Mouse (Mus musculus): Measurements from ENCODE around the gene Slc25a29. TPM values are rescaled to one million over a fixed set of nuclear protein-coding genes. Genes with fewer than 3 reads are reported as not detected.

Slc25a29 gene
- total and polyA plus RNA-seq, 3 experiments, result 1.1 to 2.0 (median 1.5) TPM

DNA sequence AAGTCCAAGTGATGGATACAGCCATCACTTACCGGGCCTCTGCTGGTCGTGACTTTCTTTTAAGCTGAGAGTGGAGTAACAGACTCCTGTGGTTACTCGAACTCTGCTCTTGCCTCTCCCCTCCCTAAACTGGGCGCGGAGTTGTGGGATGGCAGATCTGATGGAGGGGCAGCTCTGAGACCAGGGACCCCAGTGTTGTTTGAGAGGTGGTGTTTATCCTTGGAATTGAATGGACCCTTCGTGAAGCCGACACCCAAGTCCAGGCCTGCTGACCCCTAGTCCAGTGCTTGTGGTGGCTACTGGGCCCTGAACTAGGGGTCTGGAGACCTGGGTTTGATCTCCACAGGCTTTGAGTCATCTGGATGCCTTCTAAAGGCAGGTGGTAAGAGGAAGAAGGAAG is 1.0 kb upstream of the Slc25a29 start:
- Histone ChIP-seq H3K9me3 (replicated peaks; ENCODE audit: low read length) (no peaks in the 10 kb centered on the region), H3K4me1 (ENCODE audit: control insufficient read depth in 1 of 2, insufficient read depth in 2 of 2) (peaks cover 12 to 24% of the 10 kb centered on the region in 2 experiments), H3K4me3 (replicated peaks in 1 of 3; ENCODE audit: low read depth in 2 of 3, low read length in 2 of 3, poor library complexity in 1 of 3) (peak overlapping the region; percentile 66 to 71 (median 68)), H3K27me3 (replicated peaks) (no peaks in the 10 kb centered on the region), H3K4me2 (ENCODE audit: insufficient read depth, low read depth, poor library complexity, severe bottlenecking) (peak overlapping the region; percentile 83), H3K27ac (ENCODE audit: insufficient read depth, low read depth) (no peak overlapping the region), H3K79me2 (replicated peaks; ENCODE audit: control insufficient read depth, extremely low read depth, insufficient read depth, poor library complexity, severe bottlenecking) (peaks cover 6% of the 10 kb centered on the region; the same call in 1 of the 2 replicates), H3K36me3 (replicated peaks in 1 of 2; ENCODE audit: control insufficient read depth in 1 of 2, insufficient read depth in 1 of 2, low read length in 1 of 2) (peaks cover 9 to 51% of the 10 kb centered on the region in 2 experiments), H3K9ac (ENCODE audit: insufficient read depth, low read depth) (peak overlapping the region; percentile 70)
- no peak for DNase-seq (ENCODE audit: extremely low read depth)
- TF ChIP-seq CHD1 (IDR thresholded peaks at IDR 0.05; ENCODE audit: low read depth, low read length), result no peak
- TF ChIP-seq CTCF (conservative IDR thresholded peaks at IDR 0.05 in 1 of 2, IDR thresholded peaks at IDR 0.05 in 1 of 2; ENCODE audit: low read depth in 2 of 2, low read length in 2 of 2), result no peak
- TF ChIP-seq MAFK (IDR thresholded peaks at IDR 0.05; ENCODE audit: insufficient replicate concordance, low read length), result no peak
- no peak for TF ChIP-seq KAT2A (IDR thresholded peaks at IDR 0.05; ENCODE audit: insufficient replicate concordance, low read length)
- TF ChIP-seq MXI1 (IDR thresholded peaks at IDR 0.05; ENCODE audit: low read depth, low read length), result no peak
- no peak for TF ChIP-seq MAZ (IDR thresholded peaks at IDR 0.05; ENCODE audit: low read depth, low read length)
- TF ChIP-seq SIN3A (IDR thresholded peaks at IDR 0.05; ENCODE audit: low read length), result no peak
- no peak for TF ChIP-seq ETS1 (conservative IDR thresholded peaks at IDR 0.05; ENCODE audit: low read depth, low read length)
- TF ChIP-seq ELF1 (IDR thresholded peaks at IDR 0.05; ENCODE audit: low read depth, low read length), result no peak
- TF ChIP-seq NRF1 (IDR thresholded peaks at IDR 0.05; ENCODE audit: low read depth, low read length), result no peak
- TF ChIP-seq SMC3 (IDR thresholded peaks at IDR 0.05; ENCODE audit: low read depth, low read length), result no peak
- TF ChIP-seq USF2 (conservative IDR thresholded peaks at IDR 0.05; ENCODE audit: low read depth, low read length), result no peak
- TF ChIP-seq JUN (IDR thresholded peaks at IDR 0.05; ENCODE audit: insufficient read depth, low read depth, low read length), result no peak
- TF ChIP-seq USF1 (IDR thresholded peaks at IDR 0.05; ENCODE audit: low read depth, low read length), result no peak
- no peak for TF ChIP-seq RCOR1 (conservative IDR thresholded peaks at IDR 0.05; ENCODE audit: low read depth, low read length)
- no peak for TF ChIP-seq POLR2A (IDR thresholded peaks at IDR 0.05; ENCODE audit: low read depth, low read length)
- TF ChIP-seq HCFC1 (IDR thresholded peaks at IDR 0.05; ENCODE audit: low read depth, low read length), result no peak
- dilution Hi-C loops (cut with MboI; ENCODE audit: extremely low pct_ligation_motif_present, extremely low pct_unique_long_range_greater_than_20kb, low sequenced_read_pairs) (no loop called here), in situ Hi-C loops (cut with MboI; ENCODE audit: low pct_ligation_motif_present, low pct_unique_long_range_greater_than_20kb, low sequenced_read_pairs) (no loop called here)

DNA sequence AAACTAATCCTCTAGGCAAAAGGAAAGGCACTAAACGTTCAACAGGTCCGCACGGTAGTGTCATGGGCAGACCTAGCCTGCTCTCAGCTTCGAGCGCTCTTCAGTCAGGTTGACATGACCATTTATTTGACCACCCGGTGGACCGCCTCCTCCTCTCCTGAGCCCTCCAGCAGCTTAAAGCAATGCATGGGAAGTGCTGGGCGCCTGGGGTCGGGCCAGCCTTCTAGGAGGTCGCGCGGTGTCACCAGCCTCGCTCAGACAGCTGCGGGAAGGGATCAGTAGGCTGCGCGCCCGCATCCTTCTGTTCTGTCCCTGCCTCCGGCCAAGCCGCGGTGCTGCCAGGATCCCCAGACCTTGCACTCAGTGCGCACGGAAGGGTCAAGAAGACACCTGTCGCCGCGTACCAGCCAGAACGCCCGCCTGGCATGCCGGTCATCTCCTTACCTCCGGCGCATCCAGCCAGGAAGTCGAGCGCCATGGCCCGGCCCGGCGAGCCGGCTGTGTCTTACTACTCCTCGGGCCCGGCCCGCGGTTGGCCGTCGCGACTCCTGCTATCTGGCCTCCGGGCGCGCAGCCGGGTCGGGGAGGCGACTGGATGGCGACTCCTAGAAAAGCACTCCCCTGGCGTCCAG is 359 bp downstream of the Slc25a29 start:
- H3K9me3 ChIP-seq (replicated peaks; ENCODE audit: low read length), result no peaks in the 10 kb centered on the region
- peaks cover 4 to 46% of the 10 kb centered on the region in 2 experiments for H3K36me3 ChIP-seq (replicated peaks in 1 of 2; ENCODE audit: control insufficient read depth in 1 of 2, insufficient read depth in 1 of 2, low read length in 1 of 2)
- in situ Hi-C loops (cut with MboI; ENCODE audit: low pct_ligation_motif_present, low pct_unique_long_range_greater_than_20kb, low sequenced_read_pairs), result no loop called here
- no peak for TF ChIP-seq USF1 (IDR thresholded peaks at IDR 0.05; ENCODE audit: low read depth, low read length)
- no peak for TF ChIP-seq POLR2AphosphoS2 (IDR thresholded peaks at IDR 0.05; ENCODE audit: low read depth, low read length)
- no peak for TF ChIP-seq CHD2 (IDR thresholded peaks at IDR 0.05; ENCODE audit: low read length)
- TF ChIP-seq MXI1 (IDR thresholded peaks at IDR 0.05; ENCODE audit: low read depth, low read length), result no peak
- no peak for TF ChIP-seq MAFK (IDR thresholded peaks at IDR 0.05; ENCODE audit: insufficient replicate concordance, low read length)
- no peak for TF ChIP-seq HCFC1 (IDR thresholded peaks at IDR 0.05; ENCODE audit: low read depth, low read length)
- no peak for TF ChIP-seq CHD1 (IDR thresholded peaks at IDR 0.05; ENCODE audit: low read depth, low read length)
- no peak for TF ChIP-seq MEF2A (IDR thresholded peaks at IDR 0.05; ENCODE audit: borderline replicate concordance, low read depth, low read length)
- TF ChIP-seq JUND (conservative IDR thresholded peaks at IDR 0.05; ENCODE audit: low read depth, low read length), result no peak
- no peak for TF ChIP-seq POLR2A (IDR thresholded peaks at IDR 0.05; ENCODE audit: low read depth, low read length)
- H3K9ac ChIP-seq (ENCODE audit: insufficient read depth, low read depth), result peak overlapping the region; percentile 21; the same call in 1 of the 2 replicates
- peak overlapping the region; percentile 58 to 71 (median 66) for H3K4me3 ChIP-seq (replicated peaks in 1 of 3; ENCODE audit: low read depth in 2 of 3, low read length in 2 of 3, poor library complexity in 1 of 3)
- no peak for DNase-seq (ENCODE audit: extremely low read depth)
- H3K27me3 ChIP-seq (replicated peaks), result no peaks in the 10 kb centered on the region
- dilution Hi-C loops (cut with MboI; ENCODE audit: extremely low pct_ligation_motif_present, extremely low pct_unique_long_range_greater_than_20kb, low sequenced_read_pairs), result no loop called here
- H3K79me2 ChIP-seq (replicated peaks; ENCODE audit: control insufficient read depth, extremely low read depth, insufficient read depth, poor library complexity, severe bottlenecking), result peaks cover 6% of the 10 kb centered on the region; the same call in 1 of the 2 replicates
- peaks cover 12 to 24% of the 10 kb centered on the region in 2 experiments for H3K4me1 ChIP-seq (ENCODE audit: control insufficient read depth in 1 of 2, insufficient read depth in 2 of 2)
- H3K4me2 ChIP-seq (ENCODE audit: insufficient read depth, low read depth, poor library complexity, severe bottlenecking), result peak overlapping the region; percentile 71
- no peak overlapping the region for H3K27ac ChIP-seq (ENCODE audit: insufficient read depth, low read depth)
